Mouse (Mus musculus) embryo, embryonic 11 days (tissue): ENCODE measurements at regions not wholly inside any gene's neighbourhood (a gene's known extent, or its start where the extent isn't known, plus 50 kb on each side); places are given as distances from the start of the nearest gene placed in this dataset.
"Not testable (repeated sequence)": the region's sequence is repeated elsewhere in the genome, so short reads cannot be mapped to it uniquely, and the experiment has no call there.

ENCODE experiments used
- DNase-seq: peaks from one replicate; pipeline ENCODE4 v3.0.0-alpha.2; 2015

GRCm38 (mm10) chr1:164541711-164542110 lies 83.6 kb upstream of the Atp1b1 start:
- no peak for DNase-seq

GRCm38 (mm10) chr1:164538304-164539043 lies 80.3 kb upstream of the Atp1b1 start:
- DNase-seq = no peak

GRCm38 (mm10) chr1:164537324-164537948 lies 79.3 kb upstream of the Atp1b1 start:
- DNase-seq = no peak

DNA sequence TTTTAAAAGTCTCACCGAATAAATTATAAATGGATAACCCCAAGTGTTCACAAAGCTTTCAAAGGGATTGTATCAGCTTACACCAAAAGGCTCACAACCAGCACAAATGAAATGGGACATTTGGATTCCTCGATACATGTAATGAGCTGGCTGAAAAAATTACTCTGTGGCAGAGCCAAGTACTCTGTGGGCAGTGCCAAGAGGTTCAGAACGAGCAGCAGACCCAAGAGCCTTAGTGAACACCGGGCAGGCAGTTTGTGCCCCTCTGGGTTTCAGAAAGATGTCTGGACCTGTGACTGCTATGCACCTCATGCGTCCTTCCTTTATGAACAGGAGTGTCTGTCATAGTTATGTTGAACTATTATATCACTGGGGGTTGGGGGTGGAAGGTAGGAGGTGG lies 74.0 kb upstream of the Atp1b1 start:
- no peak for DNase-seq

DNA sequence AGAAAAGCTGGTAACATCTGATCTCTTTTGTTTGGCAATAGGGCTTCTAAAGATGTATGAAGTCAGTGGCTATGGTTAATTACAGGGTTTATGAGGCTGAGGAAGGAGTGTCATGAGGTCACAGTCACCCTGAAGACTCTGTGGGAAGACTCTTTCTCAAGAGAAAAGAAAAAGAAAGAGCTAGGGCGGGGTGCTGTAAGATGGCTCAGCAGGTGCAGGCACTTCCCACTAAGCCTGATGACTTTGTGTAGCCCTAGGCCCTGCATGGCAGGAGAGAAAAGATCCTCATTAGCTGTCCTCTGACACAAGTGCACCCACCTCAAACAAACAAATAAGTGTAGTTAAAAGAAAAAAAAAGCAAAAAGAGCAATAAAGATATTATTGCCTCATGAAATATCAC lies 73.6 kb upstream of the Atp1b1 start:
- no peak for DNase-seq

GRCm38 (mm10) chr1:164526748-164527147 lies 68.6 kb upstream of the Atp1b1 start:
- no peak for DNase-seq

- no peak for DNase-seq
Measured at GRCm38 (mm10) chr1:164522377-164523150, 64.4 kb upstream of the Atp1b1 start.

DNA sequence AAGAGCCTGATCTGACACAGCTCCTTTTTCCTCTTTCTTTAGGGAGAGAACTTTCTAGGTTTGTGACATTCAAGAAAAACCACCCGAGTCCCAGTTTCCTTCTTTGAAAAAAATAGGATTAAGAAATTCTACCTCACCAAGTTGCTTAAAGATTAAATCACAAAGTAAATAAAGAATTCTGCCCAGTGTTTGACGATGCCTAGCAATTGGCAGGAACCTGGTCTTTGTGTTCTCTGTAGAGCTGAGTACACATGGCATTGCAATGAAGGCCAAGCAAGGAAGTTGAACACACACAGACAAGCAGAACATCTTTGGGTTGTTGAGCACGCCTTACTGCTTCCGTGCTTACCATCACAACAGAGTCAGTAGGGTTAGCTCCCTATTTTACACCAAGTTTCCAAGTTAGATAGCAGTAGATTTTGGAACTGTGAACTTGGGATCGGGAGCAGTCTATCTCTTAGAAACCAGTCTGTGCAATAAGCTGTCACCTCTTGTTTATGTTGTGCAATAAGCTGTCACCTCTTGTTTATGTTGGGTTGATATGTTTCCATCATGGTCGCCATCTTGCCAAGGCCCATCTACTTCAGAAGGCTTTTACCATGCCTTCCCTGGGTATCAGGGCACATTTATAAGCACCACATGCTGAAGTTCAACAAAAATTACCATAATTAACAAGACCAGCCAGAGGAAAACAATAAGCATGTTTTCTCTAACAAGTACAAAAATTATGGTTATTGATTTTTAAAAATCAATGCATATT lies 63.4 kb upstream of the Atp1b1 start:
- no peak for DNase-seq

GRCm38 (mm10) chr1:164518866-164519265 lies 60.7 kb upstream of the Atp1b1 start:
- DNase-seq = no peak

DNA sequence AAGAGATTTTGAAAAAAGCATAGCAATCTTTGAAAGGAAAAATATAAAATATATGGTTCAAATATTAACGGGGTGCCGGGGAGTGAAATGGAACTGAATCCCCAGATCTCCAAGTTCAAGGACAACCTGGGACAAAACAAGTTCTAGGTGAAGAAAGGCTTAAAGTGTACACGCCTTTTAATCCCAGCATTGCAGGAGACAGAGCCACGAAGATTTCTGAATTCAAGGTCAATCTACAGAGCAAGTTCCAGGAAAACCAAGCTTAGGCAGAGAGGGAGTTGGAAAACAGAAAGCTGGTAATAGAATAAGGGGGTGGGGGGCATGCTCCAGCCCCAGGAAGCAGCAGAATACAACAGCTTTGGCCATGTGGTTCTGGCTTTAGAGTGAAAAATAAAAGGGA lies 60.2 kb upstream of the Atp1b1 start:
- no peak for DNase-seq

DNA sequence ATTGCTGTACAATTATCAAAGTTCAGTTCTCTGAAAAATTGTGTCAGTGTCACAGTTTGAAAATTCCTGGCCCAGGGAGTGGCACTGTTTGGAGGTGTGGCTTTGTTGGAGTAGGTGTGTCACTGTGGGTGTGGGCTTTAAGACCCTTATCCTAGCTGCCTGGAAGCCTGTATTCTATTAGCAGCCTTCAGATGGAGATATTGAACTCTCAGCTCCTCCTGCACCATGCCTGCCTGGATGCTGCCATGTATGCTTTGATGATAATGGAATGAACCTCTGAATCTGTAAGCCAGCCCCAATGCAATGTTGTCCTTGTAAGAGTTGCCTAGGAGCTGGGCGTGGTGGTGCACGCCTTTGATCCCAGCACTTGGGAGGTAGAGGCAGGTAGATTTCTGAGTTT lies 59.2 kb upstream of the Atp1b1 start:
- DNase-seq = not testable (repeated sequence)

GRCm38 (mm10) chr1:164511628-164512385 lies 53.7 kb upstream of the Atp1b1 start:
- no peak for DNase-seq

DNA sequence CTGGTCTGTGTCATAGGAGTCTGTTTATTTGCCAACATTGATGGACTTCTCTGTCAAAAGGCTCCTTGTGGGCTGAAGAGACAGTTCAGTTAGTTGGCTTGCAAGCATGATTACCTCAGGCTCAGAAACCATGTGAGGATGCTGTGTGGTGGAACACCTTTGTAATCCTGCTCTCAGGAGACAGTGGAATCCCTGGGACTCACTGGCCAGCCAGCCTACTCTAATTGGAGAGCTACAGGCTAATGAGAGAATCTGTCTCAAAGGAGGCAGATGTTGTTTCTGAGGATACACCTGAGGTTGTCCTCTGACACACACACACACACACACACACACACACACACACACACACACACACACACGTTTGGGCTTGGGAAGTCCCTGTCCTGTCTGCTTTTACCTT lies 51.1 kb upstream of the Atp1b1 start:
- no peak for DNase-seq

- no peak for DNase-seq
Measured at GRCm38 (mm10) chr1:164508556-164508955, 50.4 kb upstream of the Atp1b1 start.

- DNase-seq = no peak
Measured at GRCm38 (mm10) chr1:164508106-164508505, 50.0 kb upstream of the Atp1b1 start.
